Mouse (Mus musculus): ENCODE measurements around the gene Tuba1b.

The Tuba1b gene

GRCm38 (mm10) chr15:98893940-98894745 lies 40.2 kb downstream of the Tuba1b start, which contains the start of gene Rhebl1:
Rhebl1 (minus strand) TSS chr15:98894540.
- CTCF ChIA-PET: no interaction called here

- CTCF ChIA-PET: interaction anchor here (0.7 kb wide), 1 partner anchor 99 kb away, joined by 3 read pairs; no protein-coding TSS in a partner anchor
These were observed 41.3 kb downstream of the Tuba1b start for GRCm38 (mm10) chr15:98893036-98893435.

GRCm38 (mm10) chr15:98891907-98892606 lies 42.3 kb downstream of the Tuba1b start:
- CTCF ChIA-PET: interaction anchor here (0.6 to 1.4 kb wide), 5 partner anchors 14 to 274 kb away, joined by 3 to 10 read pairs (median 4); no protein-coding TSS in a partner anchor

DNA sequence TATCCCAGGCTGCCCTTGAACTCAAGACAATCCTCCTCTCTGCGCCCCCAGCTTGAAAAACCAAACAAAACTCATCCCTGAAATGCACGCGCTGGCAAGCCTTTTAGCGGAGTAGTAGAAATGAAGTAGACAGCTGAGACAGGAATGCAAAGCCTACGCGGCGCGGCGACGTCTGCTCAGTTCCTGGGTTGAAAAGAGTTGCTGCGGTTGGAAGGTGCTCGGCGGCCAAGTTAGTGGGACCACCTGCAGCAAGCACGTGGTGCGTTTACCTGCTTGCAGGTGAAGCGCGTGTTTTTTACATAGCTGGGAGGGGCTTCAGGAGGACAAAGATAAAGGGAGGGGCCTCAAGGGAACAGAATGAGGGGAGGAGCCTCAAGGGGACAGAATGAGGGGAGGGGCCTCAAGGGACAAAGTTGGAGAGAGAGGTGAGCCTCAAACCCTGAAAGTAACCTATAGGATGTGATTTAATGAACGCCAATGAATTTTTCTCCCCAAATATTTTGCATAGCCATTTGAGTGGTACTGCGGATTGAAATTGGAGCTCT lies 43.1 kb downstream of the Tuba1b start:
- CTCF ChIA-PET: interaction anchor here (0.9 to 1.4 kb wide), 4 partner anchors 13 to 103 kb away, joined by 3 to 10 read pairs (median 4); no protein-coding TSS in a partner anchor

DNA sequence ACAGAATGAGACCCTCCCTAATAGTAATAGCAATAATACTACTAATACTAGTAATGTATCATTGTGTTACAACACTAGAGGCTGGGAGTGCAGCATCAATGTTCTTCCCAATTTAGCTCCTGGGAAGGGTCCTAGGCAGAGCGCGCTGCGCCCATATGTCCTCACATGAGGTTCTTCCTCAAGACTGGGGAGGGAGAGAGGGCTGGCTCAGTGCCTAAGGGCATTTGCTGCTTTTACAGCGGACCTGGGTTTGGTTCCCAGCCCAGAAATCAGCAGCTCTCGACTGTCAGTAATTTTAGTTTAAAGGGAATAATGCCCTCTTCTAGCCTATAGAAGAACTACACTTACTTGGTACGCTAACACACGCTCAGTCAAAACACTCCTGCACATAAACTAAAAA lies 46.8 kb downstream of the Tuba1b start:
- CTCF ChIA-PET: no interaction called here

GRCm38 (mm10) chr15:98886667-98887387 lies 47.5 kb downstream of the Tuba1b start:
- CTCF ChIA-PET: no interaction called here

DNA sequence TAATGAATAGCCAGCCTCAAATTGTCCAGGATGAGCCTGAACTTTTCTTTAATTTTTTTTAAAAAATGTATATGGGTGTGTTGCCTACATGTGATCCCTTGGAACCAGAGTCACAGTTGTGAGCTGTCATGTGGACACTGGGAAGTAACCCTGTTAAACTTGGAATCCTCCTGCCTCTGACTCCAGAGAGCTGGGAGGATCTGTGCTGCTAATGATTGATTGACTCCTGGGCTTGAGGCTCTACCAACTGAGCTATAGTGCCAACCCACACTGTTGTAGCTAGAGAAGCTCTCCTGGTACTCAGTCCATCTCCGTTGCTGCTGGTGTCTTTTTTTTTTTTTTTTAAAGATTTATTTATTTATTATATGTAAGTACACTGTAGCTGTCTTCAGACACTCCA lies 50.3 kb downstream of the Tuba1b start:
- CTCF ChIA-PET: no interaction called here

- CTCF ChIA-PET: no interaction called here
These were observed 50.7 kb downstream of the Tuba1b start for GRCm38 (mm10) chr15:98883661-98884060.

DNA sequence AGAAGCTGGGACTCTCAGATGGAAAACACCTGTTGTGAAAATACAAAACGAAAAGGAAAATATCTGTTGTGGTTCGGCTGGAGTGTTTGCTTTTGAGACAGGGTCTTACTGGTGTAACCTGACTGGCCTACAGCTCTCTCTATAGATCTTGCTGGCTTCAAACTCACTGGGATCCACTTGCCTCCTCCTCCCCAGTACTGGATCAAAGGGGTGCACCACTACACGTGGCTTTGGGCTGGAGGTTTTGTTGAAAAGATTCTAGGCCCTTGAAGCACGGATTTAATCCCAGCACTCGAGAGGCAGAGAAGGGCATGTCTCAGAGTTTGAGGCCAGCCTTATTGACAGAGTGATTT lies 52.7 kb downstream of the Tuba1b start:
- CTCF ChIA-PET: interaction anchor here (0.8 kb wide), 1 partner anchor 506 kb away, joined by 4 read pairs; no protein-coding TSS in a partner anchor

Data from spleen, embryonic (tissue).